ENCODE assay signal across 8 mouse cellular contexts in the genomic region with DNA sequence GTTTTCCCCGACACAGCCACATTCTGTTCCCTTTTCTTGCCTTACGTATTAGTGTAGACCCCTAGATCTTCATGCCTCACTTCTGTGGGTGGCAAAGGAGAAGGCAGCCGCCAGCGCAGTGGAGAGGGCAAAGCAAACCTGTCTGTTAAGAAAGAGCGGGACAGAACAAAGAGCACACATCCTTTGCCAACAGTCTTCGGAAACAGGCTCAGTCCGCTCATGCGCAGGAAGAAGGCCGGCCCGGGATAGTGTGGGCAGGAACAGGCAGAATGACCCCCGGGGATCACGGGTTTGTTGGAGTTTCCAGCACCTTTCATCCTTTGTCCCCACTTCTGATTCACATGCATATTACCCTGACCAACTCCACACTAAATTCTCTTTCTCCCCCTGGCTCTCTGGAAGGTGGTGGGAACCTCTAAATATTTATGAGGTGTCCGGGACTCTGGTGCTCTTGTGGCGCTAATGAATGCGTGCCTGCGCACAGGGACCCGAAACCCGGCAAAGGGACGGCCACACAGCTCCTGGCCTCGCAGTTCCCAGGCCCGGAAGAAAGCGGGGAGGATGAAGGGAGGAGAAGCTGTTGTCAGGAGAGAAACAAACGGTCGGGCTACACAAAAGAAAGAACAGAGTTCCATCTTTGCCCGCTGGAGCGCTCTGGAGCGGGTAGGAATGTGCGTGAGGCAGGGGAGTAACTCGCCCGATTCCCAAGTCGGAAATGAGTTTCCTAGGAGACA. TPM values are rescaled to one million over a fixed set of nuclear protein-coding genes. Genes with fewer than 3 reads are reported as not detected.
DNase-seq lines count a peak whose midpoint lies in the region; ATAC-seq and TF ChIP-seq lines count a peak whose summit lies in the region.

No protein-coding gene starts in this region.

- H3K36me3 ChIP-seq in forebrain, embryonic 12.5 days (replicated peaks) = no peaks in the 10 kb centered on the region
- H3K36me3 ChIP-seq in heart, embryonic 13.5 days = peaks cover 6% of the 10 kb centered on the region
- no peaks in the 10 kb centered on the region for H3K36me3 ChIP-seq in kidney, embryonic 15.5 days
- no peaks in the 10 kb centered on the region for H3K36me3 ChIP-seq in limb, embryonic 14.5 days (ENCODE audit: control insufficient read depth, insufficient read depth, low read length)
- no peaks in the 10 kb centered on the region for H3K36me3 ChIP-seq in midbrain, embryonic 13.5 days
- no peaks in the 10 kb centered on the region for H3K36me3 ChIP-seq in stomach, postnatal 0 days (ENCODE audit: control insufficient read depth, insufficient read depth, low read length)

- peaks cover 51% of the 10 kb centered on the region for H3K4me1 ChIP-seq in forebrain, embryonic 12.5 days
- peaks cover 59% of the 10 kb centered on the region for H3K4me1 ChIP-seq in heart, embryonic 13.5 days
- peaks cover 24% of the 10 kb centered on the region for H3K4me1 ChIP-seq in kidney, embryonic 15.5 days
- H3K4me1 ChIP-seq in limb, embryonic 14.5 days (ENCODE audit: control insufficient read depth, insufficient read depth, low read length) = peaks cover 14% of the 10 kb centered on the region
- H3K4me1 ChIP-seq in midbrain, embryonic 13.5 days (replicated peaks) = peaks cover 52% of the 10 kb centered on the region
- H3K4me1 ChIP-seq in stomach, postnatal 0 days (replicated peaks; ENCODE audit: control insufficient read depth, insufficient read depth) = no peaks in the 10 kb centered on the region

- peak overlapping the region; percentile 55 for H3K4me2 ChIP-seq in forebrain, embryonic 12.5 days
- H3K4me2 ChIP-seq in heart, embryonic 13.5 days = peak overlapping the region; percentile 81
- peak overlapping the region; percentile 70 for H3K4me2 ChIP-seq in kidney, embryonic 15.5 days
- H3K4me2 ChIP-seq in limb, embryonic 14.5 days (replicated peaks; ENCODE audit: low read depth, low read length, severe bottlenecking) = peak overlapping the region; percentile 82
- peak overlapping the region; percentile 63 for H3K4me2 ChIP-seq in midbrain, embryonic 13.5 days (replicated peaks)
- H3K4me2 ChIP-seq in stomach, postnatal 0 days (replicated peaks; ENCODE audit: low read depth) = peak overlapping the region; percentile 67

- TF ChIP-seq POLR2A in limb, embryonic 14.5 days (IDR thresholded peaks at IDR 0.05; ENCODE audit: borderline replicate concordance, extremely low read depth, insufficient read depth, insufficient read length) = peak; percentile 49; the same call in 1 of the 2 replicates

- no peaks in the 10 kb centered on the region for H3K27me3 ChIP-seq in forebrain, embryonic 12.5 days
- H3K27me3 ChIP-seq in heart, embryonic 13.5 days (replicated peaks) = no peaks in the 10 kb centered on the region
- no peaks in the 10 kb centered on the region for H3K27me3 ChIP-seq in kidney, embryonic 15.5 days
- no peaks in the 10 kb centered on the region for H3K27me3 ChIP-seq in limb, embryonic 14.5 days (ENCODE audit: control insufficient read depth, insufficient read depth, low read length)
- H3K27me3 ChIP-seq in midbrain, embryonic 13.5 days = no peaks in the 10 kb centered on the region
- no peaks in the 10 kb centered on the region for H3K27me3 ChIP-seq in stomach, postnatal 0 days (ENCODE audit: control insufficient read depth, insufficient read depth, low read length)

- H3K9me3 ChIP-seq in forebrain, embryonic 12.5 days = no peaks in the 10 kb centered on the region
- H3K9me3 ChIP-seq in heart, embryonic 13.5 days = no peaks in the 10 kb centered on the region
- no peaks in the 10 kb centered on the region for H3K9me3 ChIP-seq in kidney, embryonic 15.5 days (replicated peaks)
- H3K9me3 ChIP-seq in limb, embryonic 14.5 days (ENCODE audit: control insufficient read depth, low read length) = no peaks in the 10 kb centered on the region
- no peaks in the 10 kb centered on the region for H3K9me3 ChIP-seq in midbrain, embryonic 13.5 days
- H3K9me3 ChIP-seq in stomach, postnatal 0 days (ENCODE audit: control insufficient read depth, low read length) = no peaks in the 10 kb centered on the region

- WGBS in forebrain, embryonic 12.5 days = under 1% methylated on average over 31 of the region's 31 CpGs
- WGBS in heart, embryonic 13.5 days = 2% methylated on average over 31 of the region's 31 CpGs
- WGBS in kidney, embryonic 15.5 days = under 1% methylated on average over 31 of the region's 31 CpGs
- 1% methylated on average over 31 of the region's 31 CpGs for WGBS in limb, embryonic 14.5 days
- under 1% methylated on average over 31 of the region's 31 CpGs for WGBS in midbrain, embryonic 13.5 days
- WGBS in stomach, postnatal 0 days = 1% methylated on average over 31 of the region's 31 CpGs

- peak; percentile 84 for DNase-seq in layer of hippocampus, adult 11-12 months (ENCODE audit: low spot score)
- DNase-seq in layer of hippocampus, adult 9-10 months (ENCODE audit: low spot score) = no peak
- DNase-seq in limb, embryonic 14.5 days (ENCODE audit: low spot score) = peak; percentile 74
- peak; percentile 55 for DNase-seq in stomach, postnatal 0 days (ENCODE audit: low spot score)

- no peak for TF ChIP-seq EP300 in stomach, postnatal 0 days (optimal IDR thresholded peaks at IDR 0.05)

- H3K4me3 ChIP-seq in forebrain, embryonic 12.5 days (replicated peaks) = peak overlapping the region; percentile 40
- peak overlapping the region; percentile 57 for H3K4me3 ChIP-seq in heart, embryonic 13.5 days
- H3K4me3 ChIP-seq in kidney, embryonic 15.5 days (replicated peaks) = peak overlapping the region; percentile 45
- H3K4me3 ChIP-seq in limb, embryonic 14.5 days (replicated peaks; ENCODE audit: low read length) = peak overlapping the region; percentile 47
- peak overlapping the region; percentile 41 for H3K4me3 ChIP-seq in midbrain, embryonic 13.5 days (replicated peaks)
- peak overlapping the region; percentile 40 for H3K4me3 ChIP-seq in stomach, postnatal 0 days (ENCODE audit: low read depth, low read length)

- H3K27ac ChIP-seq in forebrain, embryonic 12.5 days = peak overlapping the region; percentile 98
- peak overlapping the region; percentile 98 for H3K27ac ChIP-seq in heart, embryonic 13.5 days (replicated peaks)
- H3K27ac ChIP-seq in kidney, embryonic 15.5 days = peak overlapping the region; percentile 91
- H3K27ac ChIP-seq in limb, embryonic 14.5 days (replicated peaks; ENCODE audit: low read depth, low read length) = peak overlapping the region; percentile 78
- peak overlapping the region; percentile 97 for H3K27ac ChIP-seq in midbrain, embryonic 13.5 days
- peak overlapping the region; percentile 37 for H3K27ac ChIP-seq in stomach, postnatal 0 days (replicated peaks)

- peak; percentile 93 for ATAC-seq in forebrain, embryonic 12.5 days (ENCODE audit: low FRiP score)
- peak; percentile 67; the same call in 1 of the 2 replicates for ATAC-seq in heart, embryonic 13.5 days (ENCODE audit: extremely low read depth, insufficient number of reproducible peaks, low FRiP score, low TSS enrichment)
- peak; percentile 86 for ATAC-seq in kidney, embryonic 15.5 days (replicated peaks; ENCODE audit: low FRiP score)
- peak; percentile 88 for ATAC-seq in limb, embryonic 14.5 days (ENCODE audit: low FRiP score, low read depth)
- ATAC-seq in midbrain, embryonic 13.5 days = peak; percentile 95
- peak; percentile 73; the same call in 1 of the 2 replicates for ATAC-seq in stomach, postnatal 0 days (ENCODE audit: low FRiP score, low TSS enrichment)

- H3K9ac ChIP-seq in forebrain, embryonic 12.5 days = peak overlapping the region; percentile 59
- peak overlapping the region; percentile 89 for H3K9ac ChIP-seq in heart, embryonic 13.5 days
- H3K9ac ChIP-seq in kidney, embryonic 15.5 days = peak overlapping the region; percentile 49
- peak overlapping the region; percentile 78 for H3K9ac ChIP-seq in limb, embryonic 14.5 days (ENCODE audit: low read depth, low read length, severe bottlenecking)
- H3K9ac ChIP-seq in midbrain, embryonic 13.5 days (replicated peaks) = peak overlapping the region; percentile 66
- peak overlapping the region; percentile 32 for H3K9ac ChIP-seq in stomach, postnatal 0 days (ENCODE audit: low read length)

- TF ChIP-seq CTCF in stomach, postnatal 0 days (IDR thresholded peaks at IDR 0.05; ENCODE audit: low read depth) = peak; percentile 50

RNA-seq across cellular contexts. Expression of a gene that starts 15.5 kb away (rescaled TPM):
- 63.0 and 69.3 TPM in 2 replicates for polyA plus RNA-seq in forebrain, embryonic 12.5 days (2016; fragmentation: Nextera tagmentation; extraction: Ambion mirVana)
- 32.9 and 37.0 TPM in 2 replicates for polyA plus RNA-seq in heart, embryonic 13.5 days (2015; fragmentation: Nextera tagmentation; extraction: Ambion mirVana)
- polyA plus RNA-seq in kidney, embryonic 15.5 days (2015; fragmentation: Nextera tagmentation; extraction: Ambion mirVana) = 23.2 and 25.6 TPM in 2 replicates
- polyA plus RNA-seq in limb, embryonic 14.5 days (2012; rRNA removed) = 164 and 197 TPM in 2 replicates
- polyA plus RNA-seq in limb, embryonic 14.5 days (2014; fragmentation: Nextera tagmentation; extraction: Ambion mirVana) = 47.4 and 52.7 TPM in 2 replicates
- polyA plus RNA-seq in midbrain, embryonic 13.5 days (2015; fragmentation: Nextera tagmentation; extraction: Ambion mirVana) = 42.5 and 47.9 TPM in 2 replicates
- 9.7 and 9.8 TPM in 2 replicates for polyA plus RNA-seq in stomach, postnatal 0 days (2015; fragmentation: Nextera tagmentation; extraction: Ambion mirVana)

Comparison
In these comparisons a context has a peak if more than half of its experiments do, and no peak if none do; other contexts are left out.
1. H3K27ac ChIP-seq: peak in every context shown above with its lines; median percentile 98 in forebrain, embryonic 12.5 days; 98 in heart, embryonic 13.5 days; 97 in midbrain, embryonic 13.5 days; 91 in kidney, embryonic 15.5 days; 78 in limb, embryonic 14.5 days; 37 in stomach, postnatal 0 days.
2. H3K9ac ChIP-seq: peak in every context shown above with its lines; median percentile 89 in heart, embryonic 13.5 days; 78 in limb, embryonic 14.5 days; 66 in midbrain, embryonic 13.5 days; 59 in forebrain, embryonic 12.5 days; 49 in kidney, embryonic 15.5 days; 32 in stomach, postnatal 0 days.